9 mouse cellular contexts compared by ENCODE assay signal in the genomic region with DNA sequence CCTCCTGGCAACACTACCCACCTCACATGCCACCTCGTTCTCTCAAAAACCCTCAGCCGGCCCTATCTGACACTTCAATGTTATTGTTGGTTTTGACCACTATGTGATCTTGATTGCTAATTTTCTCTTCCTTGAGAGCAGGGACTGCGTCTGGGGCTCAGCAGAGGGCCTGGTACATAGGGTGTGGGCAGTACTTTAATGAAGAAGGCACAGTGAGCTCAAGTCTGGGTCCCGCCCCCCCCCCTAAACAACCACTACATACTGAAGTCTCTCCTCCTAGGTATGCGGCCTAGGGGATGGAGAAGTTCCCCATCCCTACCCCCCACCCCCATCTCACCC. TPM values are rescaled to one million over a fixed set of nuclear protein-coding genes. Genes with fewer than 3 reads are reported as not detected.
DNase-seq lines count a peak whose midpoint lies in the region; ATAC-seq and TF ChIP-seq lines count a peak whose summit lies in the region.
"Had no signal": no experiment of that assay in that cellular context is flagged by ENCODE, and none has a peak within 500 bp of the region (broad histone marks: within the 10 kb centered on the region; RNA-seq: fewer than 3 reads in every experiment).

No protein-coding gene starts in this region.

- peaks cover 3% of the 10 kb centered on the region; the same call in 1 of the 2 replicates for H3K27me3 ChIP-seq in heart, embryonic 16.5 days (ENCODE audit: control insufficient read depth, insufficient read depth, low read length)
- peaks cover 12 to 13% of the 10 kb centered on the region in 2 experiments for H3K27me3 ChIP-seq in MEL (ENCODE audit: control insufficient read depth in 1 of 2, insufficient read depth in 2 of 2, low read length in 2 of 2)
- peaks cover 83% of the 10 kb centered on the region for H3K27me3 ChIP-seq in hindbrain, embryonic 10.5 days (ENCODE audit: insufficient read depth, poor library complexity, severe bottlenecking)
- peaks cover 75% of the 10 kb centered on the region for H3K27me3 ChIP-seq in midbrain, embryonic 10.5 days (ENCODE audit: low read depth, poor library complexity, severe bottlenecking)
- H3K27me3 ChIP-seq: Patski had no signal

- no peak for TF ChIP-seq EP300 in MEL (IDR thresholded peaks at IDR 0.05; ENCODE audit: low read depth in 1 of 2, low read length in 2 of 2)

- H3K9ac ChIP-seq in heart, embryonic 16.5 days (ENCODE audit: low read length), result peak overlapping the region; percentile 94
- peak overlapping the region; percentile 39 for H3K9ac ChIP-seq in MEL (ENCODE audit: control insufficient read depth, low read depth, low read length, poor library complexity, severe bottlenecking)

- H3K27ac ChIP-seq in heart, embryonic 16.5 days (ENCODE audit: low read length), result peak overlapping the region; percentile 54
- no peak overlapping the region for H3K27ac ChIP-seq in MEL (ENCODE audit: control insufficient read depth, low read depth, low read length)
- H3K27ac ChIP-seq in hindbrain, embryonic 10.5 days, result peak overlapping the region; percentile 86; the same call in 1 of the 2 replicates
- peak overlapping the region; percentile 70 for H3K27ac ChIP-seq in midbrain, embryonic 10.5 days (replicated peaks)

- TF ChIP-seq CTCF in MEL (IDR thresholded peaks at IDR 0.05 in 2 of 3, conservative IDR thresholded peaks at IDR 0.05 in 1 of 3; ENCODE audit: control insufficient read depth in 1 of 3, insufficient read depth in 1 of 3, low read depth in 2 of 3, low read length in 3 of 3, poor library complexity in 1 of 3, severe bottlenecking in 1 of 3), result no peak

- no peak for DNase-seq in heart, postnatal 25 days (ENCODE audit: low spot score)
- DNase-seq in MEL (ENCODE audit: low read depth, low spot score), result no peak
- DNase-seq in hindbrain, embryonic 10.5 days (ENCODE audit: low spot score), result no peak
- no peak for DNase-seq in midbrain, embryonic 10.5 days (ENCODE audit: low spot score)
- DNase-seq in adrenal gland, postnatal 14 days, result no peak
- DNase-seq in urinary bladder, postnatal 4 days (ENCODE audit: low spot score in 2 of 2), result no peak
- no peak for DNase-seq in adrenal gland, postnatal 4 days (ENCODE audit: low spot score in 2 of 2)

- H3K36me3 ChIP-seq in heart, embryonic 16.5 days (ENCODE audit: control insufficient read depth, insufficient read depth), result no peaks in the 10 kb centered on the region
- H3K36me3 ChIP-seq in MEL (ENCODE audit: control insufficient read depth in 1 of 2, insufficient read depth in 2 of 2, low read length in 2 of 2), result peaks cover 0 to 10% of the 10 kb centered on the region in 2 experiments; a peak in 2 of 4 replicates
- H3K36me3 ChIP-seq in hindbrain, embryonic 10.5 days, result no peaks in the 10 kb centered on the region
- no peaks in the 10 kb centered on the region for H3K36me3 ChIP-seq in midbrain, embryonic 10.5 days

- no peaks in the 10 kb centered on the region for H3K9me3 ChIP-seq in heart, embryonic 16.5 days (replicated peaks; ENCODE audit: control insufficient read depth, low read length)
- no peaks in the 10 kb centered on the region for H3K9me3 ChIP-seq in MEL (replicated peaks; ENCODE audit: insufficient read depth, low read length)
- no peaks in the 10 kb centered on the region for H3K9me3 ChIP-seq in hindbrain, embryonic 10.5 days
- H3K9me3 ChIP-seq in midbrain, embryonic 10.5 days (replicated peaks), result no peaks in the 10 kb centered on the region

- H3K79me2 ChIP-seq in MEL (ENCODE audit: control insufficient read depth, insufficient read depth, low read length, poor library complexity), result no peaks in the 10 kb centered on the region

- intact Hi-C loops in heart, postnatal 25 days (cut with DNase I), result loop anchor here (2.0 kb wide), 1 partner anchor 29 kb away; no protein-coding TSS in a partner anchor

- peak overlapping the region; percentile 92 for H3K4me3 ChIP-seq in heart, embryonic 16.5 days (ENCODE audit: low read length)
- H3K4me3 ChIP-seq in MEL (ENCODE audit: control insufficient read depth in 1 of 2, insufficient read depth in 1 of 2, low read depth in 2 of 2, low read length in 2 of 2), result peak overlapping the region; percentile 48 to 78
- peak overlapping the region; percentile 82 for H3K4me3 ChIP-seq in hindbrain, embryonic 10.5 days
- H3K4me3 ChIP-seq in midbrain, embryonic 10.5 days, result peak overlapping the region; percentile 81

- 11% methylated on average over 5 of the region's 5 CpGs for WGBS in heart, embryonic 16.5 days
- WGBS in hindbrain, embryonic 10.5 days, result 19% methylated on average over 5 of the region's 5 CpGs
- 18% methylated on average over 5 of the region's 5 CpGs for WGBS in midbrain, embryonic 10.5 days

- no peak for TF ChIP-seq RAD21 in MEL (IDR thresholded peaks at IDR 0.05; ENCODE audit: low read depth, low read length)

- H3K4me2 ChIP-seq in heart, embryonic 16.5 days (ENCODE audit: low read depth, low read length), result peak overlapping the region; percentile 98

- ATAC-seq in heart, embryonic 16.5 days (replicated peaks; ENCODE audit: extremely low read depth, insufficient read depth, low FRiP score), result no peak

- H3K4me1 ChIP-seq in heart, embryonic 16.5 days (ENCODE audit: control insufficient read depth, insufficient read depth, low read length), result peaks cover 21% of the 10 kb centered on the region
- peaks cover 2 to 13% of the 10 kb centered on the region in 2 experiments; a peak in 3 of 4 replicates for H3K4me1 ChIP-seq in MEL (ENCODE audit: control insufficient read depth in 1 of 2, insufficient read depth in 2 of 2, low read length in 2 of 2)
- peaks cover 23% of the 10 kb centered on the region for H3K4me1 ChIP-seq in hindbrain, embryonic 10.5 days (replicated peaks)
- H3K4me1 ChIP-seq in midbrain, embryonic 10.5 days, result peaks cover 22% of the 10 kb centered on the region

- no peak for TF ChIP-seq POLR2A in MEL (IDR thresholded peaks at IDR 0.05; ENCODE audit: control insufficient read depth in 1 of 2, insufficient read depth in 1 of 2, low read depth in 1 of 2, low read length in 2 of 2, poor library complexity in 1 of 2)

TF ChIP-seq in MEL, 35 proteins besides CTCF, POLR2A, EP300 and RAD21:
- TF ChIP-seq MAFK (IDR thresholded peaks at IDR 0.05; ENCODE audit: borderline replicate concordance, low read depth, low read length) (no peak), ZKSCAN1 (IDR thresholded peaks at IDR 0.05; ENCODE audit: low read depth, low read length) (no peak), GATA1 (IDR thresholded peaks at IDR 0.05; ENCODE audit: low read depth, low read length) (no peak), TBP (IDR thresholded peaks at IDR 0.05; ENCODE audit: low read depth, low read length) (no peak), CHD2 (IDR thresholded peaks at IDR 0.05; ENCODE audit: low read length) (no peak), ZNF384 (IDR thresholded peaks at IDR 0.05; ENCODE audit: low read depth, low read length) (no peak), MAZ (IDR thresholded peaks at IDR 0.05; ENCODE audit: low read depth, low read length) (no peak), SMC3 (IDR thresholded peaks at IDR 0.05; ENCODE audit: low read depth, low read length) (no peak), MXI1 (IDR thresholded peaks at IDR 0.05; ENCODE audit: low read depth, low read length) (no peak), ZC3H11A (IDR thresholded peaks at IDR 0.05; ENCODE audit: low read depth, low read length) (no peak), ELF1 (IDR thresholded peaks at IDR 0.05; ENCODE audit: low read depth, low read length) (no peak), MEF2A (IDR thresholded peaks at IDR 0.05; ENCODE audit: extremely low read depth, insufficient replicate concordance, low read depth, low read length, poor library complexity, severe bottlenecking) (no peak), HCFC1 (IDR thresholded peaks at IDR 0.05; ENCODE audit: low read depth, low read length) (no peak), GABPA (IDR thresholded peaks at IDR 0.05; ENCODE audit: low read depth, low read length) (no peak), USF2 (IDR thresholded peaks at IDR 0.05; ENCODE audit: borderline replicate concordance in 1 of 2, insufficient read depth in 1 of 2, low read depth in 1 of 2, low read length in 2 of 2) (no peak), SIN3A (IDR thresholded peaks at IDR 0.05; ENCODE audit: low read length) (no peak), KAT2A (conservative IDR thresholded peaks at IDR 0.05; ENCODE audit: low read depth, low read length) (no peak), JUND (IDR thresholded peaks at IDR 0.05; ENCODE audit: low read depth, low read length) (no peak)
TF ChIP-seq in MEL: peak in this region for 0.

RNA-seq across cellular contexts. Expression of gene Neurl1b, which starts 0.5 kb away (rescaled TPM):
- polyA plus RNA-seq in heart, embryonic 16.5 days (2015; fragmentation: Nextera tagmentation; extraction: Ambion mirVana), result 3.0 and 3.3 TPM in 2 replicates
- total RNA-seq in heart, postnatal 25 days (2021), result 1 to 10 TPM; 4.7 to 6.3 TPM
- total RNA-seq in MEL (2012; rRNA removed), result 0.12 and 0.13 TPM in 2 replicates
- under 1 TPM in 1 of 2 experiments, not detected in 1; 0.28 TPM for polyA plus RNA-seq in MEL (2012; ENCODE audit: insufficient read depth in 1 of 2, insufficient read length in 2 of 2, low read depth in 1 of 2, low replicate concordance in 2 of 2, missing spikeins in 1 of 2)
- polyA plus RNA-seq in hindbrain, embryonic 10.5 days (2016; fragmentation: Nextera tagmentation; extraction: Ambion mirVana), result 0.07 and 0.16 TPM in 2 replicates
- 0.16 and 0.19 TPM in 2 replicates for polyA plus RNA-seq in midbrain, embryonic 10.5 days (2016; fragmentation: Nextera tagmentation; extraction: Ambion mirVana)
- 50.0 and 51.1 TPM in 2 replicates for total RNA-seq in adrenal gland, postnatal 14 days (2021)
- 10 to 100 TPM; 55.6 to 57.4 TPM for total RNA-seq in adrenal gland, postnatal 4 days (2021)
